Mouse (Mus musculus): ENCODE results near the gene Fbxw10. TPM values are rescaled to one million over a fixed set of nuclear protein-coding genes. Genes with fewer than 3 reads are reported as not detected.

Fbxw10 gene
- polyA plus RNA-seq, 1 experiment from 2014 or later = 0.60 TPM

DNA sequence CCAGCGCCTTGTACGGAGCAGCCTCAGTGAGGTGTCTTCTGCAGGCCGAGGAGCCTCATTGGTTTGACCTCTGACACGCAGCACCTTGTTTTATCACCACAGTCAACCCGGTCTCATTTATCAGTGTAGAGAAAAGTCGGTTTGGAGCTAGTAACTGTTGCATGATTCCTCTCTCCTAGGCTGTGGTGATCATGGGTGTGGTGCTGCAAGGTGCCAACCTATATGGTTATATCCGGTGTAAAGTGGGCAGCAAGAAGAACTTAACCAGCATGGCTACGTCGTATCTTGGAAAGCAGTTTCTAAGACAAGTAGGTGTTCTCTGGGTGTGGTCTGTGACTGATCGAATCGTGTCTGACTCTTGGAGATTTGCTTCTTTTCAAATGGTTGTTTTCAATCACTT is 44.9 kb downstream of the Fbxw10 start:
- no peak overlapping the region for H3K4me2 ChIP-seq (ENCODE audit: low read depth, low read length)
- DNase-seq (ENCODE audit: low spot score) = no peak
- WGBS = 91% methylated on average over 11 of the region's 11 CpGs
- ATAC-seq (ENCODE audit: low read depth) = no peak
- no peak overlapping the region for H3K9ac ChIP-seq (ENCODE audit: low read depth, low read length)
- H3K4me1 ChIP-seq (ENCODE audit: control insufficient read depth, insufficient read depth, low read length) = no peaks in the 10 kb centered on the region
- H3K27me3 ChIP-seq (replicated peaks; ENCODE audit: control insufficient read depth, insufficient read depth, low read length) = no peaks in the 10 kb centered on the region
- H3K27ac ChIP-seq (replicated peaks; ENCODE audit: low read depth, low read length) = no peak overlapping the region
- no peaks in the 10 kb centered on the region for H3K9me3 ChIP-seq (ENCODE audit: control insufficient read depth, low read length)
- no peak overlapping the region for H3K4me3 ChIP-seq (ENCODE audit: low read depth, low read length)
- peaks cover 73% of the 10 kb centered on the region for H3K36me3 ChIP-seq (ENCODE audit: control insufficient read depth, insufficient read depth, low read length)

- Histone ChIP-seq H3K27ac (replicated peaks; ENCODE audit: low read depth, low read length) (no peak overlapping the region), H3K9me3 (ENCODE audit: control insufficient read depth, low read length) (no peaks in the 10 kb centered on the region), H3K9ac (ENCODE audit: low read depth, low read length) (no peak overlapping the region), H3K4me1 (ENCODE audit: control insufficient read depth, insufficient read depth, low read length) (no peaks in the 10 kb centered on the region), H3K27me3 (replicated peaks; ENCODE audit: control insufficient read depth, insufficient read depth, low read length) (no peaks in the 10 kb centered on the region), H3K4me2 (ENCODE audit: low read depth, low read length) (no peak overlapping the region), H3K36me3 (ENCODE audit: control insufficient read depth, insufficient read depth, low read length) (no peaks in the 10 kb centered on the region), H3K4me3 (ENCODE audit: low read depth, low read length) (no peak overlapping the region)
- peak; percentile 68; the same call in 1 of the 2 replicates for ATAC-seq (ENCODE audit: low read depth)
- 32% methylated on average over 12 of the region's 12 CpGs for WGBS
- DNase-seq (ENCODE audit: low spot score) = peak; percentile 93
Measured at GRCm38 (mm10) chr11:62901699-62902323, 54.9 kb downstream of the Fbxw10 start.

DNA sequence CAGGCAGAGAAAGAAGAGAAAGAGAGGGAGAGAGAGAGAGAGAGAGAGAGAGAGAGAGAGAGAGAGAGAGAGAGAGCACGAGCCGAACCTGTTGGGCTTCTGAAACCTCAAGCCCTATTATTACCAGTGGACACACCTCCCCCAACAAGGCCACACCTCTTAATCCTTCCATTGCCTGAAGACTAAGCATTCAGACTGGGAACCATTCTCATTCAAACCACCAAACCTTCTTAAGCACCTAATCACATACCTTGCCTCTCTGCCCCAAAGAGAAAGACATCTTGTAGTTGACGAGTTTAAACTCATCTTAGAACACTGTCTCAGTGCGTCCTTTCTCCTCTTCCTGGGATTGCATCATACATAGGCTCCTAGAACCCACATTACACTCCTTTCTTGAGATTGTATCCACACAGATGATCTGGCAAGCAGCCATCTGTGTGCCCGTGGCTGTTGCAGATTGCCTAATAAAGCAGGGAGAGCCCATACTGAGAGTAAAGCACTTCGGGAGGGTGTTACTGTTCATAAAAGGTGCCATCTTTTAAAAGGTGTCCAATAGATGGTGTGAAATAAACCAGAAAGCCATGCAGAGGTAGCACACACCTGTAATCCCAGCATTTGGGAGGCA is 57.1 kb downstream of the Fbxw10 start:
- H3K9me3 ChIP-seq (ENCODE audit: control insufficient read depth, low read length) = no peaks in the 10 kb centered on the region
- no peak overlapping the region for H3K9ac ChIP-seq (ENCODE audit: low read depth, low read length)
- ATAC-seq (ENCODE audit: low read depth) = peak; percentile 50; the same call in 1 of the 2 replicates
- H3K4me2 ChIP-seq (ENCODE audit: low read depth, low read length) = no peak overlapping the region
- no peaks in the 10 kb centered on the region for H3K4me1 ChIP-seq (ENCODE audit: control insufficient read depth, insufficient read depth, low read length)
- no peak overlapping the region for H3K27ac ChIP-seq (replicated peaks; ENCODE audit: low read depth, low read length)
- no peaks in the 10 kb centered on the region for H3K36me3 ChIP-seq (ENCODE audit: control insufficient read depth, insufficient read depth, low read length)
- WGBS = 66% methylated on average over 4 of the region's 6 CpGs
- no peaks in the 10 kb centered on the region for H3K27me3 ChIP-seq (replicated peaks; ENCODE audit: control insufficient read depth, insufficient read depth, low read length)
- DNase-seq (ENCODE audit: low spot score) = no peak
- H3K4me3 ChIP-seq (ENCODE audit: low read depth, low read length) = no peak overlapping the region

- H3K4me1 ChIP-seq (ENCODE audit: control insufficient read depth, insufficient read depth, low read length) = 0 out of 2 replicates have a peak, but pooled peaks cover 6% of the 10 kb centered on the region
- no peak overlapping the region for H3K27ac ChIP-seq (replicated peaks; ENCODE audit: low read depth, low read length)
- ATAC-seq (ENCODE audit: low read depth) = no peak
- no peaks in the 10 kb centered on the region for H3K9me3 ChIP-seq (ENCODE audit: control insufficient read depth, low read length)
- no peak overlapping the region for H3K4me3 ChIP-seq (ENCODE audit: low read depth, low read length)
- no peak for DNase-seq (ENCODE audit: low spot score)
- 75% methylated on average over 3 of the region's 3 CpGs for WGBS
- no peak overlapping the region for H3K4me2 ChIP-seq (ENCODE audit: low read depth, low read length)
- no peak overlapping the region for H3K9ac ChIP-seq (ENCODE audit: low read depth, low read length)
- H3K36me3 ChIP-seq (ENCODE audit: control insufficient read depth, insufficient read depth, low read length) = no peaks in the 10 kb centered on the region
- H3K27me3 ChIP-seq (replicated peaks; ENCODE audit: control insufficient read depth, insufficient read depth, low read length) = no peaks in the 10 kb centered on the region
Measured at GRCm38 (mm10) chr11:62909720-62910306, 62.9 kb downstream of the Fbxw10 start.

DNA sequence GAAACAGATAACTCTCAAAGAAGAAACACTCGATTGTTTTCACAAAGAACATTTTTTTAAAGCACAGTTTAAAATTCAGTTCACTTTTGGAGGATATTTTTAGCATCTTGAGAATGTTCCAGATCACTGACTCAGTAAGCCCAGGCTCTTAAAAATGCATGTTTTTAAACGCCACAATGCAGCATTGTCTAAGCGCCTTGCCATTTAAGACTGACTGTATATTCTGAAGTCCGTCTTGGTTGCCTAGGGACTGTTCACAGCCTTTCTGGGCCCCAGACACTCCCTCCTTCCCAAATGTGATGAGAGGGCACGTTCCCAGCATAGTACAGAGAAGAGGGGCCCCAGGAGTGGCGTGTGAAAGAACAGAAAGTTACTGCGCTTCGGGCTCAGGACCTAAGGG is 64.5 kb downstream of the Fbxw10 start:
- no peaks in the 10 kb centered on the region for H3K9me3 ChIP-seq (ENCODE audit: control insufficient read depth, low read length)
- peak; percentile 58 for DNase-seq (ENCODE audit: low spot score)
- H3K9ac ChIP-seq (ENCODE audit: low read depth, low read length) = no peak overlapping the region
- ATAC-seq (ENCODE audit: low read depth) = no peak
- no peaks in the 10 kb centered on the region for H3K27me3 ChIP-seq (replicated peaks; ENCODE audit: control insufficient read depth, insufficient read depth, low read length)
- no peak overlapping the region for H3K4me3 ChIP-seq (ENCODE audit: low read depth, low read length)
- WGBS = 51% methylated on average over 8 of the region's 8 CpGs
- H3K27ac ChIP-seq (replicated peaks; ENCODE audit: low read depth, low read length) = peak overlapping the region; percentile 54; the same call in 1 of the 2 replicates
- 0 out of 2 replicates have a peak, but pooled peaks cover 6% of the 10 kb centered on the region for H3K4me1 ChIP-seq (ENCODE audit: control insufficient read depth, insufficient read depth, low read length)
- peak overlapping the region; percentile 11; the same call in 1 of the 2 replicates for H3K4me2 ChIP-seq (ENCODE audit: low read depth, low read length)
- H3K36me3 ChIP-seq (ENCODE audit: control insufficient read depth, insufficient read depth, low read length) = no peaks in the 10 kb centered on the region

GRCm38 (mm10) chr11:62913141-62913540 is 66.3 kb downstream of the Fbxw10 start:
- no peaks in the 10 kb centered on the region for H3K9me3 ChIP-seq (ENCODE audit: control insufficient read depth, low read length)
- H3K9ac ChIP-seq (ENCODE audit: low read depth, low read length) = no peak overlapping the region
- H3K27me3 ChIP-seq (replicated peaks; ENCODE audit: control insufficient read depth, insufficient read depth, low read length) = no peaks in the 10 kb centered on the region
- H3K36me3 ChIP-seq (ENCODE audit: control insufficient read depth, insufficient read depth, low read length) = no peaks in the 10 kb centered on the region
- H3K4me1 ChIP-seq (ENCODE audit: control insufficient read depth, insufficient read depth, low read length) = 0 out of 2 replicates have a peak, but pooled peaks cover 6% of the 10 kb centered on the region
- no peak overlapping the region for H3K4me3 ChIP-seq (ENCODE audit: low read depth, low read length)
- DNase-seq (ENCODE audit: low spot score) = no peak
- WGBS = 88% methylated on average over 2 of the region's 2 CpGs
- no peak overlapping the region for H3K4me2 ChIP-seq (ENCODE audit: low read depth, low read length)
- ATAC-seq (ENCODE audit: low read depth) = no peak
- H3K27ac ChIP-seq (replicated peaks; ENCODE audit: low read depth, low read length) = no peak overlapping the region

DNA sequence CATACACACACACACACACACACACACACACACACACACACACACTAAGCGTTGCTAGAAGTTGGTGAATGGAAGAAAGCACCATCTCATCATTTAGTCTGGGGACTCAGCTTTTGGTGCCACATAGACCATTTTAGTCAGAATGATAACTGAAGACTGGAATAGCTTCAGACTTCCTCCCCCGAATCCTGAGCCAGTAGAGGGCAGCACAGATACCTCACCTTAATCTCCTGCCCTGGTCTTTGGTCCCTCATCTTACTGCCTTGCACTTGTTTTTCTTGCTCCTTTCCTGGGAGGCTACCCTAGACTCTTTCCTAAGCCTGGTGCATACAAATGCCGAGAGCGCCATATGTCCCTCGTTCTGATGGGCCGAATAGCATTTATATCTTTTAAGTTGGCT is 67.7 kb downstream of the Fbxw10 start:
- Histone ChIP-seq H3K9ac (ENCODE audit: low read depth, low read length) (no peak overlapping the region), H3K9me3 (ENCODE audit: control insufficient read depth, low read length) (peaks cover 7% of the 10 kb centered on the region), H3K4me3 (ENCODE audit: low read depth, low read length) (no peak overlapping the region), H3K4me2 (ENCODE audit: low read depth, low read length) (no peak overlapping the region), H3K27me3 (replicated peaks; ENCODE audit: control insufficient read depth, insufficient read depth, low read length) (no peaks in the 10 kb centered on the region), H3K27ac (replicated peaks; ENCODE audit: low read depth, low read length) (no peak overlapping the region), H3K4me1 (ENCODE audit: control insufficient read depth, insufficient read depth, low read length) (0 out of 2 replicates have a peak, but pooled peaks cover 6% of the 10 kb centered on the region), H3K36me3 (ENCODE audit: control insufficient read depth, insufficient read depth, low read length) (no peaks in the 10 kb centered on the region)
- no peak for DNase-seq (ENCODE audit: low spot score)
- no peak for ATAC-seq (ENCODE audit: low read depth)
- WGBS = 62% methylated on average over 6 of the region's 6 CpGs

DNA sequence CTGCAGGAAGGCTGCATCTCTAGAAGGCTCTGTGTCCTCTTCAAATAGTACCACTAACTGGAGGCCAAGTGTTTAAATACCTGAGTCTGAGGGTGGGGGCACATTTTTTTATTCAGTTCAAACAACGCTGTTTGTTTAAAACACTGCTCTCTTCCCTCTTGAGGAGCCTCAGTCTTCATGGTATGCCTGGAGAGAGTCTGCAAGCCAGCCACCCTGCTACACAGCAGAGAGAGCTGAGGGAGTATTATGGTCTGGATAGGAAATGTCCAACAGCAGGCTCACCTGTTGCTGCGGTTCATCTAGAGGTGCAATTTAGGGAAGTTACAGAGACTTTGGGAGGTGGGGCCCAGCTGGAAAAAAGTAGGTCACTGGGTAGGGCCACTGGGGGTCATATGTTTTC is 68.6 kb downstream of the Fbxw10 start:
- Histone ChIP-seq H3K9ac (ENCODE audit: low read depth, low read length) (no peak overlapping the region), H3K27ac (replicated peaks; ENCODE audit: low read depth, low read length) (no peak overlapping the region), H3K4me2 (ENCODE audit: low read depth, low read length) (no peak overlapping the region), H3K4me1 (ENCODE audit: control insufficient read depth, insufficient read depth, low read length) (0 out of 2 replicates have a peak, but pooled peaks cover 9% of the 10 kb centered on the region), H3K4me3 (ENCODE audit: low read depth, low read length) (no peak overlapping the region), H3K36me3 (ENCODE audit: control insufficient read depth, insufficient read depth, low read length) (no peaks in the 10 kb centered on the region), H3K9me3 (ENCODE audit: control insufficient read depth, low read length) (peaks cover 9% of the 10 kb centered on the region), H3K27me3 (replicated peaks; ENCODE audit: control insufficient read depth, insufficient read depth, low read length) (no peaks in the 10 kb centered on the region)
- WGBS = 74% methylated on average over 2 of the region's 2 CpGs
- no peak for ATAC-seq (ENCODE audit: low read depth)
- no peak for DNase-seq (ENCODE audit: low spot score)
